Mouse (Mus musculus) kidney, adult 2 months (tissue): ENCODE results near the gene Ttc9b.

Experiments
- CTCF ChIP-seq: fragments of 200-500 bp; conservative IDR thresholded peaks from 2 replicates; pipeline ENCODE4 v1.5.1; 2011; ENCODE audit warnings: low read depth, mild to moderate bottlenecking, control low read depth, low read length, moderate library complexity, mixed read lengths; ENCODE audit not compliant: insufficient read depth, insufficient read length
- POLR2A ChIP-seq: fragments of 200-500 bp; IDR thresholded peaks from one replicate; pipeline ENCODE4 v1.6.1; 2011; ENCODE audit warnings: low read depth, low read length, control low read depth

GRCm38 (mm10) chr7:27674195-27674521, 20.4 kb downstream of the Ttc9b start:
- no peak for TF ChIP-seq CTCF
- TF ChIP-seq POLR2A: no peak
